Mouse (Mus musculus) G1E (cell line): ENCODE measurements around the gene Rpl19. TPM values are rescaled to one million over a fixed set of nuclear protein-coding genes. Genes with fewer than 3 reads are reported as not detected.
A peak's percentile ranks its signal among the peaks of the same experiment; 100 is the strongest.

ENCODE experiments used
- ATAC-seq: 2 replicates; pipeline ENCODE4 v1.8.0; 2016; ENCODE audit warnings: mild to moderate bottlenecking; ENCODE audit not compliant: insufficient number of reproducible peaks, poor library complexity, low FRiP score, severe bottlenecking; ENCODE audit errors: extremely low read depth
- DNase-seq: peaks from one replicate; pipeline ENCODE4 v3.0.0; 2012; ENCODE audit warnings: low spot score
- H3K27me3 ChIP-seq: 2 replicates; pipeline ENCODE4 v1.6.1; 2012; ENCODE audit warnings: mild to moderate bottlenecking, low read length, inconsistent platforms; ENCODE audit not compliant: insufficient read depth
- H3K36me3 ChIP-seq: replicated peaks from 2 replicates; pipeline ENCODE3; 2012; ENCODE audit warnings: mild to moderate bottlenecking, inconsistent platforms
- H3K4me1 ChIP-seq: 2 replicates; pipeline ENCODE4 v1.6.1; 2012; ENCODE audit warnings: low read depth, low read length, inconsistent platforms, mixed read lengths; ENCODE audit not compliant: insufficient read depth
- H3K4me3 ChIP-seq: 2 replicates; pipeline ENCODE4 v1.5.1; 2012; ENCODE audit warnings: low read depth, mild to moderate bottlenecking, inconsistent platforms, low read length, moderate library complexity, mixed read lengths
- H3K9me3 ChIP-seq: replicated peaks from 2 replicates; pipeline ENCODE4 v1.6.1; 2012; ENCODE audit warnings: inconsistent platforms
- CTCF ChIP-seq: IDR thresholded peaks from 2 replicates; pipeline ENCODE4 v1.5.1; 2012; ENCODE audit warnings: low read depth, low read length, inconsistent platforms, mixed read lengths
- GATA1 ChIP-seq: IDR thresholded peaks from 2 replicates; pipeline ENCODE4 v1.6.1; 2012; ENCODE audit warnings: borderline replicate concordance, low read length, inconsistent platforms, mixed read lengths
- GATA2 ChIP-seq: IDR thresholded peaks from 2 replicates; pipeline ENCODE4 v1.6.1; 2012; ENCODE audit warnings: low read depth, low read length, inconsistent platforms, borderline replicate concordance
- POLR2AphosphoS5 ChIP-seq: IDR thresholded peaks from 2 replicates; pipeline ENCODE4 v1.6.1; 2012; ENCODE audit warnings: low read depth, low read length, inconsistent platforms; ENCODE audit not compliant: insufficient replicate concordance
- TAL1 ChIP-seq: conservative IDR thresholded peaks from 2 replicates; pipeline ENCODE4 v1.6.1; 2012; ENCODE audit warnings: low read depth, low read length, inconsistent platforms, mixed read lengths
- polyA plus RNA-seq: library from polyadenylated mRNA; stranded (reverse); fragments of >175 nt; gene quantifications from 2 replicates; pipeline ENCODE4 v1.2.3, GENCODE M21; 2012
- total RNA-seq, 2 experiments: library from RNA; stranded (forward) in 1 of 2; stranded (reverse) in 1 of 2; fragments of 200-1000 nt in 1 of 2; fragments of >200 nt in 1 of 2; fragmentation: Nextera tagmentation in 1 of 2; gene quantifications; 2 replicates each; pipeline ENCODE4 v1.2.3; 2014 to 2017

Gene Rpl19
- total and polyA plus RNA-seq, 3 experiments: 2,161 to 3,100 (median 2,673) TPM

DNA sequence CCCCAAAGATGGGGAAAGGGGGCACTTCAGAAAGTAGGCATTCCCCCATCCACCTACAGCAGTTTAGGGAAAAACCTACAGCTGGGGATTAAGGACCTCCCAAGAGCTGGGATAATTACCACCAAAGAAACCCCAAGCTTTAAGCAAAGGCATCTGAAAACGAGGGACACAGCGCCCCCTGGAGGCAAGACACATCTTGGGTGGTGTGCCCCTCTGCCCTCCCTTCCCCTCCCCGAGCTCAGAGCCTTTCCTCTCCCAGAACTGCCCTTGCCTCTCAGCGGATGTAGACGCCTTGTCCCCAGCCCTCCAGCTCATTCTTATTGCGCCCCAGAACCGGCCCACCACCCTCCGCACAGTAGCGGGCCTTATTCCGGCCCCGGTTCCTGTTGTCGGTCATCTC is 23.9 kb upstream of the Rpl19 start:
- ATAC-seq (no peak), DNase-seq (peak; percentile 47)
- no peaks in the 10 kb centered on the region for H3K36me3 ChIP-seq
- no peak overlapping the region for H3K4me3 ChIP-seq
- H3K9me3 ChIP-seq: no peaks in the 10 kb centered on the region
- TF ChIP-seq TAL1 (no peak), CTCF (peak; percentile 80)
- H3K4me1 ChIP-seq: peaks cover 22% of the 10 kb centered on the region
- H3K27me3 ChIP-seq: peaks cover 43% of the 10 kb centered on the region

- TF ChIP-seq CTCF (no peak), POLR2AphosphoS5 (no peak), GATA2 (no peak), TAL1 (no peak), GATA1 (no peak)
- Histone ChIP-seq H3K36me3 (no peaks in the 10 kb centered on the region), H3K4me3 (no peak overlapping the region), H3K4me1 (peaks cover 22% of the 10 kb centered on the region), H3K9me3 (no peaks in the 10 kb centered on the region), H3K27me3 (peaks cover 38% of the 10 kb centered on the region)
- ATAC-seq (no peak), DNase-seq (no peak)
Measured at GRCm38 (mm10) chr11:98003171-98003671, 23.3 kb upstream of the Rpl19 start.

GRCm38 (mm10) chr11:98004161-98004560 is 22.3 kb upstream of the Rpl19 start:
- no peaks in the 10 kb centered on the region for H3K36me3 ChIP-seq
- no peak overlapping the region for H3K4me3 ChIP-seq
- peaks cover 31% of the 10 kb centered on the region for H3K27me3 ChIP-seq
- no peak for TF ChIP-seq GATA1
- no peak for TF ChIP-seq POLR2AphosphoS5
- no peak for TF ChIP-seq GATA2
- no peak for TF ChIP-seq CTCF
- no peak for TF ChIP-seq TAL1
- H3K4me1 ChIP-seq: peaks cover 21% of the 10 kb centered on the region
- ATAC-seq (no peak), DNase-seq (no peak)
- H3K9me3 ChIP-seq: no peaks in the 10 kb centered on the region

- TF ChIP-seq CTCF (no peak), TAL1 (no peak), GATA1 (no peak), GATA2 (no peak), POLR2AphosphoS5 (no peak)
- Histone ChIP-seq H3K36me3 (no peaks in the 10 kb centered on the region), H3K4me3 (no peak overlapping the region), H3K9me3 (no peaks in the 10 kb centered on the region), H3K4me1 (peaks cover 19% of the 10 kb centered on the region), H3K27me3 (peaks cover 29% of the 10 kb centered on the region)
- DNase-seq (no peak), ATAC-seq (no peak)
Measured at GRCm38 (mm10) chr11:98005076-98005475, 21.4 kb upstream of the Rpl19 start.

DNA sequence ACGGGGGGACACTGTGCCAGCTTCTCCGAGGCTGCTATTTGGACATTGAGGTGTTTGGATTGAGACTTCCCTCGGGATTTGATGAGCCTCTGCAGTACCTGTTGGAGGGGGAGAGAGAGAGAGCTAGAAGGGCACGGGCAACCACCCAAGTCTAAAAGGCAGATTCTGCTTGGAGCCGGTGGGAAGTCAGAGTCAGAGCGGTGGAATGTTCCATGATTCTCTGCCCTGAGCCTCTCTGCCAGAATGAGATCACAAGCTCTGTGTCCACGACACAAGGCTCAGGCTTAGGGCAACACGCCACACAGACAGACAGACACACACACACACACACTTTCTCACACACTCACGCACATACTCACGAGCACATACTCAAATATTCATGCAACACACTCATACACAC is 20.8 kb upstream of the Rpl19 start:
- Histone ChIP-seq H3K4me3 (no peak overlapping the region), H3K36me3 (no peaks in the 10 kb centered on the region), H3K27me3 (peaks cover 23% of the 10 kb centered on the region), H3K4me1 (peaks cover 19% of the 10 kb centered on the region), H3K9me3 (no peaks in the 10 kb centered on the region)
- ATAC-seq: no peak
- TF ChIP-seq GATA1: no peak
- TF ChIP-seq POLR2AphosphoS5: no peak
- no peak for TF ChIP-seq GATA2
- TF ChIP-seq TAL1: no peak
- DNase-seq: no peak

DNA sequence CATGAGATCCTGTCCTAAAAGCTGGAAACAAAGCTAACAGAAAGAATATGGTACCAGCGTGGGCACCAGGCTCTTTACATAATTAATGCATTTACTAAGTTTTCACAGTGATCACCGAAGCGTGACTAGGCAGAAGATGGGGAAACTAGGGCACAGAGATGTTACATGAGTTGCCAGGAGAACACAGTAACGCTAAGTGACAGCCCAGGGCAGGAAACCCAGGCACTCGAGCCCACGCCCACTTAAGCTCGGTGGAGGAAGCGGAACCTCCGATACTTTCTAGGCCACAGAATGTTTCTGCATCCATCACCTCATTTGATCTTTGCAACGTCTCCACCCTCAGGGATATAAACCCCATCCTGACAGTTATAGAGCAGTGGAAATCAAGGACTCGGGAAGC is 18.4 kb upstream of the Rpl19 start:
- H3K4me1 ChIP-seq: peaks cover 8% of the 10 kb centered on the region
- peaks cover 15% of the 10 kb centered on the region; the same call in 1 of the 2 replicates for H3K27me3 ChIP-seq
- H3K36me3 ChIP-seq: no peaks in the 10 kb centered on the region
- no peaks in the 10 kb centered on the region for H3K9me3 ChIP-seq
- no peak for TF ChIP-seq TAL1
- TF ChIP-seq GATA1: no peak
- TF ChIP-seq CTCF: no peak
- TF ChIP-seq GATA2: no peak
- no peak for TF ChIP-seq POLR2AphosphoS5
- H3K4me3 ChIP-seq: no peak overlapping the region
- ATAC-seq (no peak), DNase-seq (no peak)

GRCm38 (mm10) chr11:98011716-98012115 is 14.8 kb upstream of the Rpl19 start:
- Histone ChIP-seq H3K4me3 (no peak overlapping the region), H3K4me1 (no peaks in the 10 kb centered on the region), H3K27me3 (peaks cover 18% of the 10 kb centered on the region; the same call in 1 of the 2 replicates), H3K9me3 (no peaks in the 10 kb centered on the region), H3K36me3 (no peaks in the 10 kb centered on the region)
- ATAC-seq (no peak), DNase-seq (no peak)
- TF ChIP-seq CTCF: no peak
- TF ChIP-seq GATA1: no peak
- no peak for TF ChIP-seq TAL1
- no peak for TF ChIP-seq POLR2AphosphoS5
- no peak for TF ChIP-seq GATA2
